Mouse (Mus musculus) limb, embryonic 14.5 days (tissue): Measurements from ENCODE around the gene Tmcc1. TPM values are rescaled to one million over a fixed set of nuclear protein-coding genes. Genes with fewer than 3 reads are reported as not detected.
"Not testable (repeated sequence)": the region's sequence is repeated elsewhere in the genome, so short reads cannot be mapped to it uniquely, and the experiment has no call there.

Experiments
- ATAC-seq: fragments of 200-750 bp; cut with Nextera tagmentation; 2 replicates; pipeline ENCODE4 v1.8.0; 2017; ENCODE audit warnings: low read depth, moderate number of reproducible peaks, moderate TSS enrichment; ENCODE audit not compliant: low FRiP score
- DNase-seq: peaks from one replicate; pipeline ENCODE4 v3.0.0-alpha.2; 2015; ENCODE audit warnings: low spot score
- H3K27ac ChIP-seq: fragments of 300-500 bp; sonication (generic); replicated peaks from 2 replicates; pipeline ENCODE4 v1.5.1; 2014; ENCODE audit warnings: low read depth, mild to moderate bottlenecking, low read length, moderate library complexity, mixed read lengths
- H3K27me3 ChIP-seq: fragments of 300-500 bp; sonication (generic); 2 replicates; pipeline ENCODE4 v1.6.1; 2014; ENCODE audit warnings: low read length, mixed read lengths; ENCODE audit not compliant: control insufficient read depth, insufficient read depth
- H3K36me3 ChIP-seq: fragments of 300-500 bp; sonication (generic); 2 replicates; pipeline ENCODE4 v1.6.1; 2014; ENCODE audit warnings: mild to moderate bottlenecking, low read length, moderate library complexity, mixed read lengths; ENCODE audit not compliant: control insufficient read depth, insufficient read depth
- H3K4me1 ChIP-seq: fragments of 300-500 bp; sonication (generic); 2 replicates; pipeline ENCODE4 v1.6.1; 2014; ENCODE audit warnings: antibody characterized with exemption, low read length, mixed read lengths; ENCODE audit not compliant: control insufficient read depth, insufficient read depth
- H3K4me2 ChIP-seq: fragments of 300-500 bp; sonication (generic); replicated peaks from 2 replicates; pipeline ENCODE4 v1.6.1; 2014; ENCODE audit warnings: low read depth, mild to moderate bottlenecking, low read length, moderate library complexity; ENCODE audit not compliant: severe bottlenecking
- H3K4me3 ChIP-seq: fragments of 300-500 bp; sonication (generic); replicated peaks from 2 replicates; pipeline ENCODE4 v1.5.1; 2014; ENCODE audit warnings: low read length
- H3K9ac ChIP-seq: fragments of 300-500 bp; sonication (generic); 2 replicates; pipeline ENCODE4 v1.6.1; 2014; ENCODE audit warnings: mild to moderate bottlenecking, low read depth, low read length, moderate library complexity; ENCODE audit not compliant: severe bottlenecking
- H3K9me3 ChIP-seq: fragments of 300-500 bp; sonication (generic); 2 replicates; pipeline ENCODE4 v1.6.1; 2016; ENCODE audit warnings: low read length; ENCODE audit not compliant: control insufficient read depth
- POLR2A ChIP-seq: fragments of 200-500 bp; IDR thresholded peaks from 2 replicates; pipeline ENCODE4 v1.8.0; 2012; ENCODE audit warnings: inconsistent platforms, mild to moderate bottlenecking, moderate library complexity, borderline replicate concordance; ENCODE audit not compliant: insufficient read depth, insufficient read length; ENCODE audit errors: extremely low read depth
- WGBS: fragments of 180-500 bp; shearing (Covaris S2); extraction: QIAGEN DNeasy Blood & Tissue Kit; methylation state at CpG from one replicate; pipeline ENCODE4 v1.1.7; 2014; 5-methylcytosine and 5-hydroxymethylcytosine counted together
- polyA plus RNA-seq, 2 experiments: library from polyadenylated mRNA; depleted of rRNA in 1 of 2; stranded (reverse) in 1 of 2; unstranded in 1 of 2; fragments of >200 nt; fragmentation: Nextera tagmentation in 1 of 2; extraction: Ambion mirVana in 1 of 2; gene quantifications; 2 replicates each; pipeline versions ENCODE4 v1.2.1 to v1.2.3; 2012 to 2014

Tmcc1 gene
- polyA plus RNA-seq (2012; rRNA removed) (21.4 and 23.4 TPM in 2 replicates), polyA plus RNA-seq (2014; fragmentation: Nextera tagmentation; extraction: Ambion mirVana) (11.1 and 15.8 TPM in 2 replicates)

DNA sequence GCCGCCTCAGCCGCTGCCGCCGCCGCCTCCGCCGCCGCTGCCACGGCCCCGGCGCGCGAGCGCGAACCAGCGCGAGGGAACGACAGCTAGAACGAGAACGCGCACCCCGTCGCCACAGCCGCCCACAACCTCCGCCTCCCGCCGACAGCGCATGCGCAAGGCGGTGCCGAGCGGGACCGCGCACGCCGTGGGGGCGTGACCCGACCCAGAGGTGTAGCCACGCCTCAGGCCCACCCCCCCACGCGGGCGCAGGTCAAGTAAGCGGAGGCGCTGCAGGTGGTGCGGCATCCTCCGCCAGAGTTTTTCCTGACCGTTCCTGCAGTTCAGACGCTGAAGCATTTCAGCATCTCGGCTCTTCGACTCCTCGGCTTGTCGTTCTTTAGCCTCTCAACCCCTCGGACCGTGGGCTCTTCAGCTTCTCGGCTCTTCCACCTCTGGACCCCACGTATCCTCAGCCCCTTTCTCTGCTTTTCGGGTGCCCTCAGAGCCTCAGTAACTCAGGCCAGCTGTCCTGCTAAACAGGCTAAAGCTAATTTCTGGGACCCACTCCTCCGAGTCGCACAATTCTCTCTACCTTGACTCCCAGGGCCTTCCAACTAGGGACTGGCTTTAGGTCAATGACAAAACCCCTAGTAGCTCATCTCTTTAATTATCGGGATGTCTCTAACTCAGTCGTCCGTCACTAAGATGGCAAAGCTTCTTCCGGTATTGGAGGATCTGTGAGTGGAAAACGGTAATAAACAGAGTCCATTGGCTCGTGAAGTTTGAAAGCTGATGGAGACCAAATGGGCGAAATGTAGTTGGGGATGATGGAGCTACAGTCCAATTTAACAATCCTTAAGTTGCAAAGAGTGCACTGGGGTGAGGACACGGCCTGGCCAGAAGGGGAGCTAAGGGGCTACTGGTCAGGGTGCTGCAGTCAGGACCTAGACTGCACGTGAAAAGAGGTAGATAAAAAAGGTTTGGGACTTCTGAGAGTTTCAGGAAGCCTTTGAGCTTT, at the start of gene Tmcc1:
TSS of gene Tmcc1 (minus strand) at position 93 of the 1,000 bp plus-strand sequence.
- ATAC-seq = peak; percentile 92
- no peaks in the 10 kb centered on the region for H3K27me3 ChIP-seq
- WGBS = under 1% methylated on average over 55 of the region's 68 CpGs
- peak; percentile 54; the same call in 1 of the 2 replicates for TF ChIP-seq POLR2A
- peak within 1 kb of the TSS; percentile 91 for H3K9ac ChIP-seq
- DNase-seq = peak; percentile 96
- H3K27ac ChIP-seq = peak within 1 kb of the TSS; percentile 75
- H3K9me3 ChIP-seq = no peaks in the 10 kb centered on the region
- H3K4me2 ChIP-seq = peak within 1 kb of the TSS; percentile 82
- H3K4me1 ChIP-seq = peaks cover 7% of the 10 kb centered on the region; the same call in 1 of the 2 replicates
- peak within 1 kb of the TSS; percentile 92 for H3K4me3 ChIP-seq
- H3K36me3 ChIP-seq = no peaks in the 10 kb centered on the region

DNA sequence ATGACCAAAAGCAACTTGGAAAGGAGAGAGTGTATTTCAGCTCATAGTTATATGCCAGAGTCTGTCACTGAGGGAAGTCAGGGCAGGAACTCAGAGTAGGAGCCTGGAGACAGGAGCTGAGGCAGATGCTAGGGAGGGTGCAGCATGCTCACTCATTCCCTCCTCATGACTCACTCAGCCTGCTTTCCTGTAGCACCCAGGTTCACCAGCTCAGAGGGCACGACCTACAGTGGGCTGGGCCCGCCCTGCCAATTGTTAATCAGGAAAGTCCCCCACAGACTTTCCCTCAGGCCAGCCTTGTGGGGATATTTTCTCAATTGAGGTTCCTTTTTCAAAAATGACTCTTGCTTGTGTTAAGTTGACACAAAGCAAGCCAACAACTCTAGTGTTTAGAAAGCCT, 47.1 kb upstream of the Tmcc1 start:
- peaks cover 69% of the 10 kb centered on the region for H3K36me3 ChIP-seq
- H3K27ac ChIP-seq = no peak overlapping the region
- ATAC-seq (no peak), DNase-seq (no peak)
- no peak overlapping the region for H3K4me2 ChIP-seq
- no peak overlapping the region for H3K4me3 ChIP-seq
- no peaks in the 10 kb centered on the region for H3K9me3 ChIP-seq
- H3K27me3 ChIP-seq = no peaks in the 10 kb centered on the region
- H3K4me1 ChIP-seq = no peaks in the 10 kb centered on the region
- WGBS = 93% methylated on average over 2 of the region's 2 CpGs
- no peak for TF ChIP-seq POLR2A
- no peak overlapping the region for H3K9ac ChIP-seq

DNA sequence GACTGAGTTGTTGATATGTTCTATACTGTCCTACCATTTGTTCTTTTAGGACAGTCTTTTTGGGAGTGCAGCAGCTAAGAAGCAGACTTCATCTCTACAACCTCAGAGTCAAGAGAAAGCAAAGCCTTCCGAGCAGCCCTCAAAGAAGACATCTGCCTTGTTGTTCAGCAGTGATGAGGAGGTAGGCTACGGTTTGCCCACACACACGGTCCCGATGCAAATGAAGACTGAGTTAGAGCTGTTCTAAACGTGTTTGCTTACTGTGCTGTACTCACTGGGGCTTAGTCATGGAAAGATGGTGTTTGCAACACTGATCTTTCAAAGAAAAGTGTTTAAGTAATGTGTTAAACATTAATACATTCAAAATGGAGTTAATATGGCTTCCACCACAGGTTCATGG, 44.8 kb upstream of the Tmcc1 start:
- 89% methylated on average over 5 of the region's 5 CpGs for WGBS
- ATAC-seq (no peak), DNase-seq (no peak)
- H3K27ac ChIP-seq = no peak overlapping the region
- peaks cover 63% of the 10 kb centered on the region for H3K36me3 ChIP-seq
- H3K4me1 ChIP-seq = no peaks in the 10 kb centered on the region
- H3K9me3 ChIP-seq = no peaks in the 10 kb centered on the region
- no peaks in the 10 kb centered on the region for H3K27me3 ChIP-seq
- no peak overlapping the region for H3K9ac ChIP-seq
- no peak overlapping the region for H3K4me3 ChIP-seq
- no peak for TF ChIP-seq POLR2A
- H3K4me2 ChIP-seq = no peak overlapping the region

DNA sequence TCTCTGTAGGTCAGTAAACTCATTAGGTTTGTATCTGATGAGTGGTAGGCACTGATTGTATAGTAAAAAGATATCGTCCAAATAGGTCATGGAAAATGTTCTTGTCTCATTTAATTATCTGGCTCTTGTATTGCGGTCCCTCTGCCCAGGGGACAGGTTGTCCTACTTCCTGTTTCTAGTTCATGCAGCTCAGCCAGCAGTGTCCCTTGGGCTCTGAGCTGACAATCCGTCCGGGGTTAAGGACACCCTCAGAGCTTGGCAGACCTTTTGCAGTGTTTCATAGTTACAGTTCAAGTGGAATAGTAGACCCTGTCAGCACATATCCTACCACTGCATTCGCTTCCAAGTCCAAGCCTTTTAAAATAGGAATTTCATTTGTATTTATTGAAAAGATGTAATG, 42.0 kb upstream of the Tmcc1 start:
- Histone ChIP-seq H3K4me1 (no peaks in the 10 kb centered on the region), H3K4me3 (no peak overlapping the region), H3K9ac (no peak overlapping the region), H3K27me3 (no peaks in the 10 kb centered on the region), H3K36me3 (peaks cover 70% of the 10 kb centered on the region), H3K27ac (no peak overlapping the region), H3K9me3 (no peaks in the 10 kb centered on the region), H3K4me2 (no peak overlapping the region)
- no peak for TF ChIP-seq POLR2A
- DNase-seq (no peak), ATAC-seq (no peak)
- 87% methylated on average over 5 of the region's 5 CpGs for WGBS

DNA sequence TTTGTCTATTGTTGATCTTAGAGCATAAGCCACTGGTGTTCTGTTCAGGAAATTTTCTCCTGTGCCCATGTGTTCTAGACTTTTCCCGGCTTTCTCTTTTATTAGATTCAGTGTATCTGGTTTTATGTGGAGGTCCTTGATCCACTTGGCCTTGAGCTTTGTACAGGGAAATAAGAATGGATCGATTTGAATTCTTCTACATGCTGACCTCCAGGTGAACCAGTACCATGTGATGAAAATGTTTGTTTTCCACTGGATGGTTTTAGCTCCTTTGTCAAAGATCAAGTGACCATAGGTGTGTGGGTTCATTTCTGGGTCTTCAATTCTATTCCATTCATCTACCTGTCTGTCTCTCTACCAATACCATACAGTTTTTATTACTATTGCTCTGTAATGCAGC, 41.5 kb upstream of the Tmcc1 start:
- H3K27me3 ChIP-seq, DNase-seq, H3K27ac ChIP-seq, H3K9me3 ChIP-seq, ATAC-seq, H3K4me2 ChIP-seq, H3K4me1 ChIP-seq, H3K9ac ChIP-seq, H3K4me3 ChIP-seq: not testable (repeated sequence)
- 91% methylated on average over 2 of the region's 2 CpGs for WGBS
- H3K36me3 ChIP-seq = peaks cover 68% of the 10 kb centered on the region
